Mouse (Mus musculus): ENCODE measurements at regions not wholly inside any gene's neighbourhood (a gene's known extent, or its start where the extent isn't known, plus 50 kb on each side); places are given as distances from the start of the nearest gene placed in this dataset.

- TF ChIP-seq POLR2A (IDR thresholded peaks at IDR 0.05; ENCODE audit: borderline replicate concordance, control insufficient read depth, low read depth, low read length) (no peak), CTCF (IDR thresholded peaks at IDR 0.05; ENCODE audit: control insufficient read depth, insufficient read depth, low read length) (no peak)
Measured at GRCm38 (mm10) chr13:113440137-113440536, 147.2 kb downstream of the BC067074 start.

Measured in bone marrow, adult 2 months (tissue).